Mouse (Mus musculus): ENCODE data around the gene Pogz. TPM values are rescaled to one million over a fixed set of nuclear protein-coding genes. Genes with fewer than 3 reads are reported as not detected.

Gene Pogz
- 100 to 1,000 TPM in 1 of 2 experiments, 10 to 100 TPM in 1; 90.8 to 103 TPM for total RNA-seq (2023)

GRCm38 (mm10) chr3:94837183-94837890, at the start of gene Pogz:
Gene Pogz (plus strand): TSS chr3:94837567.

DNA sequence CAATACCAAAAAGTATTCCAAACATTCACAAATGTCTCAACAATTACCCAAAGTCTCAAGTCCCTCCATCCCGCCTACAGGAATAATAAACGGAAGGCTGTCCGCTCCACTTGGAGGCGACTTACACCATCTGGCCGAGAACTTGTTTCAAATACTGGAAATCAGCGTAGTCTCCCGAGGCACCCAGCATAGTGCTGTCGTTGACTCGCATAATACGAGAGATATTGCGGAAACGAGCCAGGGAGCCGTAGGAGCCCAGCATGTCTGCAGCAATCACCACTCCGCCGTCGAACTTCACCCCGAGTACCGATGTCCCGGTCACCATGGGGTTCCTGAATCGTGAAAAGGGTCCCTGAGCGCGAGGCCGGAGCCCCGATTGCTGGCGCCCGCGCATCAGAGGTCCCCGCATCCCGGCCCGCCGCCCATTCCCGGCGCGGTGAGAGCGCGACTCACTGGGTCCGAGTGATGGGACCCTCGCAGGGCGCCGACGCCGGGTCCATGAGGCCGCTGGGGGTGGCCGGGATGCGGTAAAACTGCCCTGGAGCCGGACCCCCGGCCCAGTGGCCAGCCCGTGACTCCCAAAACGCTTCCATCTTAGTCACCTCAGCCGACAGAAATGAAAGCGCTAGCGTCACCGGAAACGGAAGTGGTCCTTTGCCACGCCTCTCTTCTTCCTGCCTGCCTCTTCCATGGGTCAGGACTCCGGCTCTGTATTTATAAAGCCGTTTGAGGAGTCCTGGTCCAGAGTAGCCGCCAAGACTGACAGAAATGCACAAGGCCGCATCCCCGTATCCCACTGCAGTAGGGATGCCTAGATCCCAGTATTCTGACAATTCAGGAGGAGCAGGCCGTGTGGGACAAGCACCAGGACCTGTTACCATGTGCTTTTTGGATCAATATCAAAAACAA, 49.2 kb downstream of the Pogz start, which contains the start of gene Psmb4:
Gene Psmb4 (minus strand): TSS at position 646 of the 909 bp plus-strand sequence.

Other genes starting within 250 kb of the Pogz start
- not detected for gene Gm10972, start 194.5 kb upstream of the Pogz start, total RNA-seq (2023)
- 1 to 10 TPM; 2.9 to 3.4 TPM for gene Tuft1, start 178.7 kb upstream of the Pogz start, total RNA-seq (2023)
- not detected for gene Selenbp2, start 144.0 kb upstream of the Pogz start, total RNA-seq (2023)
- gene Cgn, start 51.1 kb upstream of the Pogz start, total RNA-seq (2023), result 1 to 10 TPM; 6.6 to 7.3 TPM
- 100 to 1,000 TPM; 197 to 231 TPM for gene Psmb4, start 49.4 kb downstream of the Pogz start, total RNA-seq (2023)
- 1 to 10 TPM; 2.8 to 3.1 TPM for gene Selenbp1, start 95.5 kb downstream of the Pogz start, total RNA-seq (2023)
- gene Rfx5, start 116.5 kb downstream of the Pogz start, total RNA-seq (2023), result 100 to 1,000 TPM; 124 to 129 TPM
- gene Pi4kb, start 137.2 kb downstream of the Pogz start, total RNA-seq (2023), result 10 to 100 TPM; 80.9 to 85.0 TPM
- gene Zfp687, start 177.9 kb downstream of the Pogz start, total RNA-seq (2023), result 10 to 100 TPM; 59.3 to 65.1 TPM
- 100 to 1,000 TPM; 116 to 124 TPM for gene Psmd4, start 205.0 kb downstream of the Pogz start, total RNA-seq (2023)

Measured in B cell, adult 67 days (primary cell).